Mouse (Mus musculus): ENCODE measurements at regions not wholly inside any gene's neighbourhood (a gene's known extent, or its start where the extent isn't known, plus 50 kb on each side); places are given as distances from the start of the nearest gene placed in this dataset.
A peak's percentile ranks its signal among the peaks of the same experiment; 100 is the strongest.

GRCm38 (mm10) chr13:106710580-106710979, 226.2 kb downstream of the Ipo11 start:
- no peak overlapping the region for H3K9ac ChIP-seq (ENCODE audit: low read depth, low read length)
- TF ChIP-seq CTCF (IDR thresholded peaks at IDR 0.05; ENCODE audit: low read depth), result no peak
- ATAC-seq (replicated peaks; ENCODE audit: low FRiP score, low read depth), result no peak
- no peaks in the 10 kb centered on the region for H3K9me3 ChIP-seq (replicated peaks; ENCODE audit: low read length)
- no peak overlapping the region for H3K4me3 ChIP-seq (replicated peaks; ENCODE audit: low read depth, low read length)
- no peak overlapping the region for H3K4me2 ChIP-seq (ENCODE audit: low read length)
- H3K27ac ChIP-seq, result no peak overlapping the region
- H3K27me3 ChIP-seq (ENCODE audit: insufficient read depth, low read length), result no peaks in the 10 kb centered on the region
- DNase-seq (ENCODE audit: low spot score), result no peak
- WGBS, result 87% methylated on average over 3 of the region's 3 CpGs
- no peaks in the 10 kb centered on the region for H3K36me3 ChIP-seq (ENCODE audit: insufficient read depth, low read length)
- no peaks in the 10 kb centered on the region for H3K4me1 ChIP-seq (replicated peaks; ENCODE audit: insufficient read depth, low read length)

GRCm38 (mm10) chr13:106700376-106700775, 236.4 kb downstream of the Ipo11 start:
- Histone ChIP-seq H3K9ac (ENCODE audit: low read depth, low read length) (no peak overlapping the region), H3K27me3 (ENCODE audit: insufficient read depth, low read length) (no peaks in the 10 kb centered on the region), H3K36me3 (ENCODE audit: insufficient read depth, low read length) (no peaks in the 10 kb centered on the region), H3K4me1 (replicated peaks; ENCODE audit: insufficient read depth, low read length) (no peaks in the 10 kb centered on the region), H3K9me3 (replicated peaks; ENCODE audit: low read length) (no peaks in the 10 kb centered on the region), H3K4me2 (ENCODE audit: low read length) (no peak overlapping the region), H3K4me3 (replicated peaks; ENCODE audit: low read depth, low read length) (no peak overlapping the region), H3K27ac (no peak overlapping the region)
- no peak for DNase-seq (ENCODE audit: low spot score)
- 86% methylated on average over 1 of the region's 1 CpGs for WGBS
- no peak for TF ChIP-seq CTCF (IDR thresholded peaks at IDR 0.05; ENCODE audit: low read depth)
- ATAC-seq (replicated peaks; ENCODE audit: low FRiP score, low read depth), result no peak

GRCm38 (mm10) chr13:106699957-106700356, 236.8 kb downstream of the Ipo11 start:
- DNase-seq (ENCODE audit: low spot score) (peak; percentile 11), ATAC-seq (replicated peaks; ENCODE audit: low FRiP score, low read depth) (no peak)

GRCm38 (mm10) chr13:106691787-106692571, 244.8 kb downstream of the Ipo11 start:
- H3K27me3 ChIP-seq (ENCODE audit: insufficient read depth, low read length), result no peaks in the 10 kb centered on the region
- 71% methylated on average over 10 of the region's 10 CpGs for WGBS
- no peak overlapping the region for H3K4me3 ChIP-seq (replicated peaks; ENCODE audit: low read depth, low read length)

More at GRCm38 (mm10) chr13:106699957-106700356, 236.8 kb downstream of the Ipo11 start:
- Histone ChIP-seq H3K27me3 (ENCODE audit: insufficient read depth, low read length) (no peaks in the 10 kb centered on the region), H3K27ac (no peak overlapping the region), H3K9me3 (replicated peaks; ENCODE audit: low read length) (no peaks in the 10 kb centered on the region), H3K4me1 (replicated peaks; ENCODE audit: insufficient read depth, low read length) (no peaks in the 10 kb centered on the region), H3K4me2 (ENCODE audit: low read length) (no peak overlapping the region), H3K4me3 (replicated peaks; ENCODE audit: low read depth, low read length) (no peak overlapping the region), H3K9ac (ENCODE audit: low read depth, low read length) (no peak overlapping the region), H3K36me3 (ENCODE audit: insufficient read depth, low read length) (no peaks in the 10 kb centered on the region)
- WGBS, result 73% methylated on average over 3 of the region's 3 CpGs
- no peak for TF ChIP-seq CTCF (IDR thresholded peaks at IDR 0.05; ENCODE audit: low read depth)

GRCm38 (mm10) chr13:106690125-106690524, 246.6 kb downstream of the Ipo11 start:
- no peak overlapping the region for H3K4me2 ChIP-seq (ENCODE audit: low read length)
- no peaks in the 10 kb centered on the region for H3K4me1 ChIP-seq (replicated peaks; ENCODE audit: insufficient read depth, low read length)
- no peaks in the 10 kb centered on the region for H3K9me3 ChIP-seq (replicated peaks; ENCODE audit: low read length)
- 68% methylated on average over 3 of the region's 3 CpGs for WGBS
- no peak overlapping the region for H3K9ac ChIP-seq (ENCODE audit: low read depth, low read length)
- H3K4me3 ChIP-seq (replicated peaks; ENCODE audit: low read depth, low read length), result no peak overlapping the region
- ATAC-seq (replicated peaks; ENCODE audit: low FRiP score, low read depth), result no peak
- no peaks in the 10 kb centered on the region for H3K36me3 ChIP-seq (ENCODE audit: insufficient read depth, low read length)
- no peak overlapping the region for H3K27ac ChIP-seq
- no peaks in the 10 kb centered on the region for H3K27me3 ChIP-seq (ENCODE audit: insufficient read depth, low read length)
- DNase-seq (ENCODE audit: low spot score), result no peak
- no peak for TF ChIP-seq CTCF (IDR thresholded peaks at IDR 0.05; ENCODE audit: low read depth)

More at GRCm38 (mm10) chr13:106691787-106692571, 244.8 kb downstream of the Ipo11 start:
- DNase-seq (ENCODE audit: low spot score) (no peak), ATAC-seq (replicated peaks; ENCODE audit: low FRiP score, low read depth) (no peak)
- Histone ChIP-seq H3K36me3 (ENCODE audit: insufficient read depth, low read length) (no peaks in the 10 kb centered on the region), H3K27ac (no peak overlapping the region), H3K9ac (ENCODE audit: low read depth, low read length) (no peak overlapping the region), H3K4me2 (ENCODE audit: low read length) (no peak overlapping the region), H3K4me1 (replicated peaks; ENCODE audit: insufficient read depth, low read length) (no peaks in the 10 kb centered on the region), H3K9me3 (replicated peaks; ENCODE audit: low read length) (no peaks in the 10 kb centered on the region)
- no peak for TF ChIP-seq CTCF (IDR thresholded peaks at IDR 0.05; ENCODE audit: low read depth)

- H3K27ac ChIP-seq, result no peak overlapping the region
- H3K9me3 ChIP-seq (replicated peaks; ENCODE audit: low read length), result no peaks in the 10 kb centered on the region
- DNase-seq (ENCODE audit: low spot score), result peak; percentile 47
- ATAC-seq (replicated peaks; ENCODE audit: low FRiP score, low read depth), result no peak
- no peak for TF ChIP-seq CTCF (IDR thresholded peaks at IDR 0.05; ENCODE audit: low read depth)
- no peak overlapping the region for H3K4me3 ChIP-seq (replicated peaks; ENCODE audit: low read depth, low read length)
- no peaks in the 10 kb centered on the region for H3K4me1 ChIP-seq (replicated peaks; ENCODE audit: insufficient read depth, low read length)
- H3K27me3 ChIP-seq (ENCODE audit: insufficient read depth, low read length), result no peaks in the 10 kb centered on the region
- H3K9ac ChIP-seq (ENCODE audit: low read depth, low read length), result no peak overlapping the region
- H3K36me3 ChIP-seq (ENCODE audit: insufficient read depth, low read length), result no peaks in the 10 kb centered on the region
- WGBS, result 37% methylated on average over 2 of the region's 2 CpGs
- H3K4me2 ChIP-seq (ENCODE audit: low read length), result no peak overlapping the region
These were observed 247.1 kb downstream of the Ipo11 start for GRCm38 (mm10) chr13:106689618-106690017.
